Mouse (Mus musculus): Measurements from ENCODE around the gene Olfr430.
"Not testable (repeated sequence)": the region's sequence is repeated elsewhere in the genome, so short reads cannot be mapped to it uniquely, and the experiment has no call there.

Gene Olfr430

DNA sequence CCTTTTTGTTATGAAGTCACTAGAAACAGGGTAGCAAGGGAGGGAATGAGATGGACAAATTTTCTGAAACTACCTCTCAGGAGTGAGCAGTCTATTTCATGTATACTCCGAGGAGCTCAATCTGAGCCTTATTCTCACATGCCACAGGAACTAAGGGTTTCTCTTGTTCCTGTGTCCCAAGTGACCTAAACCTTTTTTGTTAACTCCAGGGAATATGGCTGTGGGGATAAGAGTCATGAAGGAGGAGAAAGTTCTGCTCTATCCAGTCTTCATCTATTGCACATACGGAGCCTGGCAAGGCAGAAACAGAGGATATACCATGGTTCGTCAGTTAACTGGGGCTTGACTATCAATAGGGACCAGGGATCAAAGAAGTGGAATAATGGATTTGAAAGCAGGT lies at the start of gene Olfr430:
TSS of gene Olfr430 (plus strand) at position 301 of the 400 bp plus-strand sequence.
- no peak for DNase-seq (ENCODE audit: low read depth)

DNA sequence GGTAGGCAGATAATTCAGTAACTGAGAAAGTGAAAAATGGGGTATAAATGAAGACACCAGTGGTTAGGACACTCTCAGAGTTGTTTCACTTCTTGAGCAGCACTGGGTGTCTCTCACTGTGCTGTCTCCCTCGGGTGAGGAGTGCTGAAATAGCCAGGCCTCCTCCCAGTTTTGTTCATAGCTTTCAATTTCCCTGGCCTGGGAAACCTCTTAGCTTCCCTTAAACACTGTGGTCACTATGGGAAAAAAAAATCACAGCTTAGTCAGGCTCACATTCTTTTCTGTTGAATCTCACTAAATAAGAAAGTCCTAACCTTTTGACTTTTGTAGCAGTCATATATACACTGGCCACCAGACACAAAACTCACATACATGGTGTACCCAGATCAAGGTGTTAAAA lies 34.7 kb upstream of the Olfr430 start, which contains the start of gene Ifi205:
TSS of gene Ifi205 (minus strand) at position 113 of the 400 bp plus-strand sequence.
- DNase-seq (ENCODE audit: low read depth): peak; percentile 53

DNA sequence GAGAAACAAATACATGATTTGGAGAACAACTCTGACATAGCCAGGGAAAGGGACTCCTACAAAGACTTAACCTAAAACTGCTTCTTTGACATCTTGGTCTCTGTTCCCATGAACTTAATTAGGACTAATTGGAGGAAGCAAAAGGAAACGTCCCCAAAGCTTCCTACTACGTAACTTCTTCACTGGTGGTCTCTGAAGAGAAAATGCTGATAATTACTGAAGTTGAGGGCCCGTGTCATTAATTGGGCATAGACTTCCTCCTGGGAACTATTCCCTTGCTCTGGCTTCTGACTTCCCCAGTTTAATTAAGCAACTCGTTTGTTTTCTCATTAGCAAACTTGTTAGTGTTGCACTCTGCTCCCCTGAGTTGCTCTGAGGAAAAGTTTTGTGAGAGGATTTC lies 30.6 kb upstream of the Olfr430 start:
- no peak for DNase-seq (ENCODE audit: low read depth)

DNA sequence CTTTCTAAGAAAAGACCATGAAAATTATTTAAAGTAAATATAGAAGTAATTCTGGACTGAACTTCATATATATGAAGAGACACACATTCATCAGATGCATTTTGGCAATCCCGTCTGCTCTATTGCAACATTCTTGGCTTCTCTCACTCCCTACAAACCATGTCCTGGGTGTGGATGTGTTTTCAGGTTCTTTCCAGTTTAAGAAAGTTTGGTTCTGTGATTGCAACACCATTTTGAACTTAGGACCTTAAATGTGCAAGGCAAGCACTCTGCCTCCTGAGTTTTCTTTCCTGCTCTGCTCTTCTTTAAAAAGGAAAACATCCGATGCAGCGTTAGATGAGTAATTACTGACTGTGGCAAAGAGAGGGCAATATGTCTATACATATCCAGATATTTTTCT lies 27.9 kb upstream of the Olfr430 start:
- DNase-seq (ENCODE audit: low read depth): no peak

GRCm38 (mm10) chr1:174040523-174041177 lies 25.8 kb upstream of the Olfr430 start, which contains the start of gene Olfr433:
Gene Olfr433, plus strand, starts transcription at chr1:174040705.
- DNase-seq (ENCODE audit: low read depth): peak; percentile 61

DNA sequence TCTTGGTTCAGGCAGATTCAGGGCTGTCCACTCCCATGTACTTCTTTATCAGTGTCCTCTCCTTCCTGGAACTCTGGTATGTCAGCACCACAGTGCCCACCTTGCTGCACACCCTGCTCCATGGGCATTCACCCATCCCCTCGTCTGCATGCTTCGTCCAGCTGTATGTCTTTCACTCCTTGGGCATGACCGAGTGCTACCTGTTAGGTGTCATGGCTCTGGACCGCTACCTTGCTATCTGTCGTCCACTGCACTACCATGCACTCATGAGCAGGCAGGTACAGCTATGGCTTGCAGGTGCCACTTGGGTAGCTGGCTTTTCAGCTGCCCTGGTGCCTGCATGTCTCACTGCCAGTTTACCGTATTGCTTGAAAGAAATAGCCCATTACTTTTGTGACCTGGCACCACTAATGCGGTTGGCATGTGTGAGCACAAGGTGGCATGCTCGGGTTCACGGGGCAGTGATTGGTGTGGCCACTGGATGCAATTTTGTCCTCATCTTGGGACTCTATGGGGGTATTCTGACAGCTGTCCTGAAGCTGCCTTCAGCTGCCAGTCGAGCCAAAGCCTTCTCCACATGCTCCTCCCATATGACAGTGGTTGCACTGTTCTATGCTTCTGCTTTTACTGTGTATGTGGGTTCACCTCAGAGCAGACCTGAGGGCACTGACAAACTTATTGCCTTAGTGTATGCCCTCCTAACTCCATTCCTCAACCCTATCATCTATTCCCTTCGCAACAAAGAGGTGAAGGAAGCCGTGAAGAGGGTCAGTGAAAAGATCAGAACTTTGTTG lies 24.1 kb upstream of the Olfr430 start:
- not testable (repeated sequence) for DNase-seq (ENCODE audit: low read depth)

GRCm38 (mm10) chr1:174044431-174044830 lies 22.0 kb upstream of the Olfr430 start:
- DNase-seq (ENCODE audit: low read depth): peak; percentile 43

DNA sequence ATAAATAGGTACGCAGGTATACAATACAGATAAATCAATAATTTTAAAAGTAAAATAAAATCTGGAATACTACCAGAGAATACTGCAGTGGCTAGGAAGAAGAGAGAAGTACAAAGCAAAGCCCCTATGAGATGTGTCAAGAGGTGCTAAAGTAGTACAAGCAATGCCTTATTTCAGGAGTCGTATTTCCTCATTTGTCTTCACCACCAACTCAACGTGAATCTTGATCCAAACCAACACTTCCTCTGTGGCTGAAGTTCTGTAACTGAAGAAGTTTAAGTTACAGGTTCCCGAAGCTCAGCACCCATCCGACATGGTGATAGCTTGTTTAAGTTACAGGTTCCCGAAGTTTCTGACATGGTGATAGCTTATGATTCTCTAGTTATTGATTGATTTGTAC lies 18.2 kb upstream of the Olfr430 start:
- not testable (repeated sequence) for DNase-seq (ENCODE audit: low read depth)

- no peak for DNase-seq (ENCODE audit: low read depth)
Measured at GRCm38 (mm10) chr1:174048893-174049292, 17.5 kb upstream of the Olfr430 start, which contains the start of gene Olfr432. Gene Olfr432, plus strand, starts transcription at chr1:174049205.

DNA sequence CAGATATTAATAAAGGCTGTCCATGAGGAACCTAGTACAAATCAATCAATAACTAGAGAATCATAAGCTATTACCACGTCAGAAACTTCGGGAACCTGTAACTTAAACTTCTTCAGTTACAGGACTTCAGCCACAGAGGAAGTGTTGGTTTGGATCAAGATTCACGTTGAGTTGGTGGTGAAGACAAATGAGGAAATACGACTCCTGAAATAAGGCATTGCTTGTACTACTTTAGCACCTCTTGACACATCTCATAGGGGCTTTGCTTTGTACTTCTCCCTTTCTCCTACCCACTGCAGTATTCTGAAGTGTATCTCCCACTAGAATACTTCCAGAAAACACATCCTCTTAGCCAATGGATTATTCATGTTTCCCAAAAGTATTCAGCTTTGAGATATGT lies 17.0 kb upstream of the Olfr430 start:
- not testable (repeated sequence) for DNase-seq (ENCODE audit: low read depth)

DNA sequence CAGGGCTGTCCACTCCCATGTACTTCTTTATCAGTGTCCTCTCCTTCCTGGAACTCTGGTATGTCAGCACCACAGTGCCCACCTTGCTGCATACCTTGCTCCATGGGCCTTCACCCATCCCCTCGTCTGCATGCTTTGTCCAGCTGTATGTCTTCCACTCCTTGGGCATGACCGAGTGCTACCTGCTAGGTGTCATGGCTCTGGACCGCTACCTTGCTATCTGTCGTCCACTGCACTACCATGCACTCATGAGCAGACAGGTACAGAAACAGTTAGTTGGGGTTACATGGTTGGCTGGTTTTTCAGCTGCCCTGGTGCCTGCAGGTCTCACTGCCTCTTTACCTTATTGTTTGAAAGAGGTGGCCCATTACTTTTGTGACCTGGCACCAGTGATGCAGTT lies 15.9 kb upstream of the Olfr430 start:
- DNase-seq (ENCODE audit: low read depth): no peak

- DNase-seq (ENCODE audit: low read depth): no peak
Measured at GRCm38 (mm10) chr1:174051515-174051914, 14.9 kb upstream of the Olfr430 start.

GRCm38 (mm10) chr1:174051931-174052536 lies 14.4 kb upstream of the Olfr430 start:
- no peak for DNase-seq (ENCODE audit: low read depth)

DNA sequence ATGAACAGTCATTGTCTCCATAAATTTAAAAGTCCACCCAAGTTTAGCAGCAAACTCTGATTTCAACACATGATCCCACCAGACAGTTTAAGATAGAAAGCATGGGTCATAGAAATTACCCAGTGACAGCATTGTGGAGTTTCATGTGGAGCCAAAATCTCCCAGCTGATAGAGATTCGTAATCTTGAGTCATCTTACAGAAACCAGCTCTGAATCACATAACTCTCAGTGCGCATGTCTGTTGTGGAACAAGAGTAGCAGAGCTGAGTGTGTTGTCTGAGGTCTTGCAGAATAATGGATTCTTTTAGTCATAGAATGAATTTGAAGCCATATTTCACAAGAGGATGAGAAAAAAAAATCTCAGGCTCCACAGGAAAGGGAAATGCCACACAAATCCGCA lies 13.4 kb upstream of the Olfr430 start:
- DNase-seq (ENCODE audit: low read depth): peak; percentile 65

DNA sequence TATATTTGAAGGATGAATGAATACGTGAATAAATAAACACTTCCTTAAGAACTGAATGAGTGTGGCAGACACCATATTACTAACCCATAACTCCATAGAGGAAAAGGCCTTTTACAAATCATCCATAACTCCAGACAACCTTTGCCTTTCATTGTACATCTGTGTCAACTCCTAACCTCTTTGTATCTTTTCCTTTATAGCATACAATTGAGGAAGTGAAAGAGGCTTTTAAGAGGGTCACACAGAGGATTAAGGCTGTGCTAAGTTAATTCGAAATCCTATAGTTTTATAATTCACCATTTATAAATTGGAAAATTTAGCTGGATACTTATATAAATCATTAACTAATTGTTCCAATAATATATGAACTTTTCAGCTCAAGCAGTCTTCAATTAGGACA lies 11.2 kb upstream of the Olfr430 start:
- DNase-seq (ENCODE audit: low read depth): no peak

DNA sequence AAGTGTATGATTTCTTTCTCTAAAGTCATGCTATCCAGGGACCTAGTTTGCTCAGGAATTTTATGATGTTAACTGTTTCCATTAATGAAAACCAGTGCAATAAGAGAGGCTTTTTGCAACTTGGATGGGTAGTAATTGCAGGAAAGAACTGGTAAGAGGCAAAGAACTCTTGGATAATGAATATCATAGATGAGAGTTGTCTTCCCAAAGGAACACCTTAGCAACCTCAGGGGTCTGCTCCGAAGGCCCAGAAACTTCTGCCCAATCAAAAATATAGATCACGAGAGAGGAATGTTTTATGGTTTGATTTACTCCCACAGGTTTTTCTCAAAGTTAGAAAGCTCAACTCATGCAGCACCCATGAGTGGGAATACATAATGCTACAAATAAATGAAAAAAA lies 17.6 kb downstream of the Olfr430 start, which contains the start of gene Olfr429:
TSS of gene Olfr429 (plus strand) at position 301 of the 400 bp plus-strand sequence.
- DNase-seq (ENCODE audit: low read depth): no peak

GRCm38 (mm10) chr1:174096591-174096990 lies 30.2 kb downstream of the Olfr430 start, which contains the start of gene Olfr427:
Gene Olfr427, plus strand, starts transcription at chr1:174096891.
- no peak for DNase-seq (ENCODE audit: low read depth)

DNA sequence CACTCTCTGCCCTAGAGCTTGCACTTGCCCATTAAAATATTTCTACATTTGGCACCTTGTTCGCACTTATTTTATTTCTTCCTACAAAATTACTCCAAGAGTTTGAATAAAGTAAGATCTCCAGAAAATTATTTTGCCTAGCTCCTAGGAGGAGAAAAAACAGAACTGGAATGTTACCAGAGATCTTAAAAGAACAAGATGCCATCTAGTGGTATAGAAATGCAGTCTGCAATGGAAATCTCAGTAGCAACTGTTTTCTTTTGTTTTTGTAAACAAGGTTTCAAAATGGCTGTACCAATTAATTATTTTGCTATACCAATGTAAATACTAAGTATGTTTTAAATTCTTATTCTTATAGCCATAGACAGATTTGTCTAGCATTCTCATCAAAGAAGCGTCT lies 37.3 kb downstream of the Olfr430 start:
- DNase-seq (ENCODE audit: low read depth): peak; percentile 3

- DNase-seq (ENCODE audit: low read depth): no peak
Measured at GRCm38 (mm10) chr1:174121062-174121461, 54.7 kb downstream of the Olfr430 start, which contains the start of gene Olfr231. Gene Olfr231, minus strand, starts transcription at chr1:174121162.

Measured in fibroblast of lung, adult 2 months (primary cell).